Mouse (Mus musculus) bone marrow macrophage, adult 2 months (primary cell): ENCODE data around the gene Dbi. TPM values are rescaled to one million over a fixed set of nuclear protein-coding genes. Genes with fewer than 3 reads are reported as not detected.

Experiments used
- H3K27ac ChIP-seq: 2 replicates; pipeline ENCODE4 v1.5.1; 2012; ENCODE audit warnings: low read depth, low read length; ENCODE audit not compliant: insufficient read depth
- H3K4me1 ChIP-seq: 2 replicates; pipeline ENCODE4 v1.6.1; 2012; ENCODE audit warnings: low read length; ENCODE audit not compliant: control insufficient read depth, insufficient read depth
- H3K4me3 ChIP-seq: 2 replicates; pipeline ENCODE4 v1.5.1; 2012; ENCODE audit warnings: mild to moderate bottlenecking, low read length, moderate library complexity; ENCODE audit not compliant: insufficient read depth
- CTCF ChIP-seq: IDR thresholded peaks from 2 replicates; pipeline ENCODE4 v1.5.1; 2012; ENCODE audit warnings: low read depth, mild to moderate bottlenecking, low read length, moderate library complexity
- POLR2A ChIP-seq: IDR thresholded peaks from 2 replicates; pipeline ENCODE4 v1.6.1; 2012; ENCODE audit warnings: mild to moderate bottlenecking, low read depth, low read length, borderline replicate concordance
- polyA plus RNA-seq: library from polyadenylated mRNA; stranded (reverse); fragments of >200 nt; gene quantifications from 2 replicates; pipeline ENCODE4 v1.2.4, GENCODE M21; 2012; ENCODE audit not compliant: missing spikeins, insufficient read depth, insufficient read length

Gene Dbi
- polyA plus RNA-seq, 1 experiment: 259 TPM

GRCm38 (mm10) chr1:120072900-120073299, 48.0 kb downstream of the Dbi start:
- Histone ChIP-seq H3K27ac (0 out of 2 replicates have a peak overlapping the region, but pooled peaks have one; percentile 14), H3K4me3 (peak overlapping the region; percentile 72), H3K4me1 (peaks cover 32% of the 10 kb centered on the region)
- TF ChIP-seq CTCF (no peak), POLR2A (no peak)

- Histone ChIP-seq H3K4me1 (peaks cover 28% of the 10 kb centered on the region), H3K27ac (no peak overlapping the region), H3K4me3 (no peak overlapping the region)
- no peak for TF ChIP-seq CTCF
- TF ChIP-seq POLR2A: no peak
Observed at GRCm38 (mm10) chr1:120071133-120071532, 49.7 kb downstream of the Dbi start.

- H3K27ac ChIP-seq: no peak overlapping the region
- H3K4me1 ChIP-seq: peaks cover 22% of the 10 kb centered on the region
- TF ChIP-seq CTCF (no peak), POLR2A (no peak)
- H3K4me3 ChIP-seq: no peak overlapping the region
Observed at GRCm38 (mm10) chr1:120070168-120070567, 50.7 kb downstream of the Dbi start.

- TF ChIP-seq POLR2A: no peak
- TF ChIP-seq CTCF: no peak
- H3K4me3 ChIP-seq: no peak overlapping the region
Observed at GRCm38 (mm10) chr1:120069120-120069519, 51.8 kb downstream of the Dbi start.

GRCm38 (mm10) chr1:120066625-120067024, 54.3 kb downstream of the Dbi start:
- Histone ChIP-seq H3K4me3 (no peak overlapping the region), H3K27ac (no peak overlapping the region), H3K4me1 (0 out of 2 replicates have a peak, but pooled peaks cover 5% of the 10 kb centered on the region)
- TF ChIP-seq POLR2A (no peak), CTCF (no peak)

More at GRCm38 (mm10) chr1:120069120-120069519, 51.8 kb downstream of the Dbi start:
- Histone ChIP-seq H3K4me1 (peaks cover 12% of the 10 kb centered on the region), H3K27ac (no peak overlapping the region)

GRCm38 (mm10) chr1:120066159-120066558, 54.7 kb downstream of the Dbi start:
- no peak overlapping the region for H3K27ac ChIP-seq
- H3K4me1 ChIP-seq: 0 out of 2 replicates have a peak, but pooled peaks cover 3% of the 10 kb centered on the region
- H3K4me3 ChIP-seq: no peak overlapping the region
- no peak for TF ChIP-seq CTCF
- TF ChIP-seq POLR2A: no peak

GRCm38 (mm10) chr1:120064036-120064682, 56.7 kb downstream of the Dbi start:
- no peak for TF ChIP-seq CTCF
- no peak for TF ChIP-seq POLR2A
- Histone ChIP-seq H3K4me3 (no peak overlapping the region), H3K27ac (no peak overlapping the region)

More at GRCm38 (mm10) chr1:120064036-120064682, 56.7 kb downstream of the Dbi start:
- H3K4me1 ChIP-seq: 0 out of 2 replicates have a peak, but pooled peaks cover 3% of the 10 kb centered on the region

Other genes with a start within 250 kb of the Dbi start
- 2.8 and 3.3 TPM in 2 replicates for gene Tmem177, start 207.9 kb downstream of the Dbi start, polyA plus RNA-seq
- not detected in 2 replicates for gene Cfap221, start 123.8 kb downstream of the Dbi start, polyA plus RNA-seq
- not detected in 2 replicates for gene Sctr, start 114.2 kb downstream of the Dbi start, polyA plus RNA-seq
- gene Tmem37, start 47.0 kb downstream of the Dbi start, polyA plus RNA-seq: 71.5 and 83.0 TPM in 2 replicates
- 5.3 and 8.7 TPM in 2 replicates for gene 3110009E18Rik, start 109 bp upstream of the Dbi start, polyA plus RNA-seq
- gene Steap3, start 151.6 kb upstream of the Dbi start, polyA plus RNA-seq: 19.5 and 22.6 TPM in 2 replicates
- gene C1ql2, start 219.5 kb upstream of the Dbi start, polyA plus RNA-seq: not detected in 2 replicates